Mouse (Mus musculus) liver, postnatal 0 days (tissue): ENCODE results near the gene Ctse. TPM values are rescaled to one million over a fixed set of nuclear protein-coding genes. Genes with fewer than 3 reads are reported as not detected.
A peak's percentile ranks its signal among the peaks of the same experiment; 100 is the strongest.

ENCODE experiments used
- ATAC-seq: fragments of 200-750 bp; cut with Nextera tagmentation; 2 replicates; pipeline ENCODE4 v1.8.0; 2017; ENCODE audit warnings: mild to moderate bottlenecking, moderate library complexity
- DNase-seq: peaks from one replicate; pipeline ENCODE4 v3.0.0-alpha.2; 2016
- H3K27ac ChIP-seq: fragments of 300-500 bp; sonication (generic); 2 replicates; pipeline ENCODE4 v1.5.1; 2014; ENCODE audit warnings: antibody characterized with exemption, moderate library complexity, mild to moderate bottlenecking, low read depth
- H3K27me3 ChIP-seq: fragments of 300-500 bp; sonication (generic); 2 replicates; pipeline ENCODE4 v1.6.1; 2014; ENCODE audit warnings: low read length, control low read depth, mixed read lengths; ENCODE audit not compliant: insufficient read depth
- H3K36me3 ChIP-seq: fragments of 300-500 bp; sonication (generic); replicated peaks from 2 replicates; pipeline ENCODE4 v1.6.1; 2014; ENCODE audit warnings: mild to moderate bottlenecking, control low read depth, low read length, moderate library complexity, mixed read lengths; ENCODE audit not compliant: insufficient read depth
- H3K4me1 ChIP-seq: fragments of 300-500 bp; sonication (generic); 2 replicates; pipeline ENCODE4 v1.6.1; 2014; ENCODE audit warnings: antibody characterized with exemption, mild to moderate bottlenecking, control low read depth; ENCODE audit not compliant: insufficient read depth
- H3K4me2 ChIP-seq: fragments of 300-500 bp; sonication (generic); 2 replicates; pipeline ENCODE4 v1.6.1; 2014; ENCODE audit warnings: low read depth, mild to moderate bottlenecking, low read length, moderate library complexity, mixed read lengths
- H3K4me3 ChIP-seq: fragments of 300-500 bp; sonication (generic); 2 replicates; pipeline ENCODE4 v1.5.1; 2014; ENCODE audit warnings: low read depth, low read length
- H3K9ac ChIP-seq: fragments of 300-500 bp; sonication (generic); replicated peaks from 2 replicates; pipeline ENCODE4 v1.6.1; 2014; ENCODE audit warnings: mild to moderate bottlenecking, moderate library complexity
- H3K9me3 ChIP-seq: fragments of 300-500 bp; sonication (generic); 2 replicates; pipeline ENCODE4 v1.6.1; 2016; ENCODE audit warnings: mild to moderate bottlenecking, control low read depth, low read length, mixed read lengths
- CTCF ChIP-seq: sonication (generic); IDR thresholded peaks from 2 replicates; pipeline ENCODE4 v1.5.1; 2016; ENCODE audit warnings: antibody characterized with exemption, low read depth
- EP300 ChIP-seq: IDR thresholded peaks from 2 replicates; pipeline ENCODE4 v1.6.1; 2016; ENCODE audit warnings: antibody characterized with exemption, low read depth, mild to moderate bottlenecking
- WGBS: fragments of 180-500 bp; shearing (Covaris S2); extraction: QIAGEN DNeasy Blood & Tissue Kit; methylation state at CpG from one replicate; pipeline ENCODE4 v1.1.7; 2014; ENCODE audit not compliant: insufficient replicate concordance; 5-methylcytosine and 5-hydroxymethylcytosine counted together
- polyA plus RNA-seq: library from polyadenylated mRNA; unstranded; fragments of >200 nt; fragmentation: Nextera tagmentation; extraction: Ambion mirVana; gene quantifications from 2 replicates; pipeline ENCODE4 v1.2.1, GENCODE M21; 2015

Gene Ctse
- polyA plus RNA-seq, 1 experiment from 2014 or later, result 69.2 TPM

- no peaks in the 10 kb centered on the region for H3K9me3 ChIP-seq
- WGBS, result 71% methylated on average over 20 of the region's 20 CpGs
- no peak overlapping the region for H3K27ac ChIP-seq
- no peaks in the 10 kb centered on the region for H3K27me3 ChIP-seq
- ATAC-seq (no peak), DNase-seq (no peak)
- TF ChIP-seq CTCF, result 0 out of 2 replicates have a peak, but pooled peaks have one; percentile 6
- no peak for TF ChIP-seq EP300
- no peaks in the 10 kb centered on the region for H3K36me3 ChIP-seq
- H3K9ac ChIP-seq, result no peak overlapping the region
- H3K4me1 ChIP-seq, result no peaks in the 10 kb centered on the region
- H3K4me2 ChIP-seq, result no peak overlapping the region
- H3K4me3 ChIP-seq, result no peak overlapping the region
Observed at GRCm38 (mm10) chr1:131714388-131715337, 76.6 kb downstream of the Ctse start.

DNA sequence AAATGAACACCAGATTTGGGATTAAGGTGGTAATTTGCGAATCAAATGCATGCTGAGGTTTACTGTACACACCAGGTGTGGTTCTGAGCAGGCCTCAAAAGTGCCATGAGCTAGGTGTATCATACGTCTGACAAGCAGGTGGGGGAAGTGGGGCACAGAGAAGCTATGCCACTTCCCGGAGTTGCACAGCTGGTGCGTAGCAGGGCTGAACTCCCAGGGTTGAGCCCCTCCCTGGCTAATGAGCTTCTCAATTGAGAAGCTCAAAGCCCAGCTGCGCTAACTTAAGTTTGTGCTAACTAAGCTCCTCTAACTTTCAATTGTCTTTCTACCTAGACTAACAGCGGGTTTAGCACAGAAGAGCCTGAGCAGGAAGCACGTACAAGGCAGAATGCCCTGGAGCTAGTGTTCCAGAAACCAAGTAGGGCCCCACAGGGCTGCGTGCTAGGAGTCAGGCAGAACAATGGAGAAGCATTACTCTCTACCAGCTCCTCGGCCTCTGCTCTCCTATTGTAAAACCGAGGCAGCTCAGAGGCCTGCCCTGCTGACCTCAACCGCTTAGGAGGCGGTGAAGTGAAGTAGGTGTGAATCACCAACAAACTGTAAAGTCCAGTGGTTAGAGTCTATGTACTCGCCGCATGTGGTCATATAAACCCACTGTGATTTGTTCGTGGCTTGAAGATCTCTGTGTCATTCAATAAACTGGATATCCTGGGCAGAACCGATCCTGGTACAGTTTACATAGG, 81.0 kb downstream of the Ctse start:
- Histone ChIP-seq H3K27ac (no peak overlapping the region), H3K4me3 (no peak overlapping the region), H3K36me3 (no peaks in the 10 kb centered on the region), H3K9ac (no peak overlapping the region), H3K9me3 (no peaks in the 10 kb centered on the region), H3K27me3 (no peaks in the 10 kb centered on the region), H3K4me1 (no peaks in the 10 kb centered on the region), H3K4me2 (no peak overlapping the region)
- no peak for ATAC-seq
- TF ChIP-seq EP300 (no peak), CTCF (no peak)
- no peak for DNase-seq
- 73% methylated on average over 16 of the region's 16 CpGs for WGBS

DNA sequence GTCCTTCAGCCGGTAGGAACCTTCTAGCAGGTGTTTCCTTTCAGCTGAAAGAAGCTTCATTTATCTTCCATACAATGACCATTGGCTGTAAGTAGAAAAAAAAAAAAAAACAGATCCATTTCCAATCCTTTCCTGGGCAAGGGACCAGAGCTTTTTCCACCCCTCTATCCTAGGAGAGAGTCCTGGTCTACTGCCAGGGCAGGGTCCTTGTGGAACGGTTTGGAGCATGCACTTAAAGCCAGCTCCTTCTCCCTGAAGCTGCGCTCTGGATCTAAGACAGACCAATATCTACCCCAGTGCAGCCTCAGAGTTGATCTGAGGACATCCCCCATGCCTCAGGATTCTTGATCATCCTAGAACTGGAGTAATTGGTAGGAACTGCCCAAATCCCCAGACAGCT, 83.9 kb downstream of the Ctse start:
- no peak for ATAC-seq
- Histone ChIP-seq H3K4me3 (no peak overlapping the region), H3K9me3 (no peaks in the 10 kb centered on the region), H3K36me3 (no peaks in the 10 kb centered on the region), H3K27me3 (no peaks in the 10 kb centered on the region), H3K4me1 (no peaks in the 10 kb centered on the region), H3K27ac (no peak overlapping the region), H3K4me2 (no peak overlapping the region), H3K9ac (no peak overlapping the region)
- TF ChIP-seq EP300 (no peak), CTCF (no peak)
- WGBS, result 72% methylated on average over 3 of the region's 3 CpGs
- DNase-seq, result no peak

GRCm38 (mm10) chr1:131723549-131723948, 85.4 kb downstream of the Ctse start:
- H3K4me3 ChIP-seq, result no peak overlapping the region
- ATAC-seq (no peak), DNase-seq (no peak)
- WGBS, result 57% methylated on average over 4 of the region's 4 CpGs
- H3K4me1 ChIP-seq, result no peaks in the 10 kb centered on the region
- no peaks in the 10 kb centered on the region for H3K36me3 ChIP-seq
- H3K9me3 ChIP-seq, result no peaks in the 10 kb centered on the region
- TF ChIP-seq CTCF (no peak), EP300 (no peak)
- H3K9ac ChIP-seq, result no peak overlapping the region
- no peak overlapping the region for H3K27ac ChIP-seq
- H3K4me2 ChIP-seq, result no peak overlapping the region
- H3K27me3 ChIP-seq, result no peaks in the 10 kb centered on the region

Other genes starting within 250 kb of the Ctse start
- 4.1 TPM in 2 replicates for gene Srgap2, start 111.0 kb upstream of the Ctse start, polyA plus RNA-seq
- 1.2 and 1.5 TPM in 2 replicates for gene Fam72a, start 110.4 kb upstream of the Ctse start, polyA plus RNA-seq
- gene Avpr1b, start 39.1 kb upstream of the Ctse start, polyA plus RNA-seq, result not detected in 2 replicates
- gene Rab7b, start 50.4 kb downstream of the Ctse start, polyA plus RNA-seq, result 2.3 and 2.4 TPM in 2 replicates
- not detected in 2 replicates for gene Slc26a9, start 105.7 kb downstream of the Ctse start, polyA plus RNA-seq
- 10.5 and 10.7 TPM in 2 replicates for gene Pm20d1, start 159.1 kb downstream of the Ctse start, polyA plus RNA-seq
- 0.81 and 0.91 TPM in 2 replicates for gene Slc41a1, start 189.2 kb downstream of the Ctse start, polyA plus RNA-seq
- gene Rab29, start 228.9 kb downstream of the Ctse start, polyA plus RNA-seq, result 9.0 and 10.3 TPM in 2 replicates